Mouse (Mus musculus) testis, adult 2 months (tissue): ENCODE results near the gene Lmnb2.

Source experiments
- CTCF ChIP-seq: fragments of 200-500 bp; IDR thresholded peaks from 2 replicates; pipeline ENCODE4 v1.5.1; 2012; ENCODE audit warnings: low read depth, mild to moderate bottlenecking, inconsistent platforms, low read length, moderate library complexity; ENCODE audit not compliant: control insufficient read depth, insufficient read depth, insufficient replicate concordance
- POLR2A ChIP-seq: fragments of 200-500 bp; IDR thresholded peaks from 2 replicates; pipeline ENCODE4 v1.6.1; 2012; ENCODE audit warnings: low read depth, mild to moderate bottlenecking, inconsistent platforms, low read length, moderate library complexity; ENCODE audit not compliant: control insufficient read depth

DNA sequence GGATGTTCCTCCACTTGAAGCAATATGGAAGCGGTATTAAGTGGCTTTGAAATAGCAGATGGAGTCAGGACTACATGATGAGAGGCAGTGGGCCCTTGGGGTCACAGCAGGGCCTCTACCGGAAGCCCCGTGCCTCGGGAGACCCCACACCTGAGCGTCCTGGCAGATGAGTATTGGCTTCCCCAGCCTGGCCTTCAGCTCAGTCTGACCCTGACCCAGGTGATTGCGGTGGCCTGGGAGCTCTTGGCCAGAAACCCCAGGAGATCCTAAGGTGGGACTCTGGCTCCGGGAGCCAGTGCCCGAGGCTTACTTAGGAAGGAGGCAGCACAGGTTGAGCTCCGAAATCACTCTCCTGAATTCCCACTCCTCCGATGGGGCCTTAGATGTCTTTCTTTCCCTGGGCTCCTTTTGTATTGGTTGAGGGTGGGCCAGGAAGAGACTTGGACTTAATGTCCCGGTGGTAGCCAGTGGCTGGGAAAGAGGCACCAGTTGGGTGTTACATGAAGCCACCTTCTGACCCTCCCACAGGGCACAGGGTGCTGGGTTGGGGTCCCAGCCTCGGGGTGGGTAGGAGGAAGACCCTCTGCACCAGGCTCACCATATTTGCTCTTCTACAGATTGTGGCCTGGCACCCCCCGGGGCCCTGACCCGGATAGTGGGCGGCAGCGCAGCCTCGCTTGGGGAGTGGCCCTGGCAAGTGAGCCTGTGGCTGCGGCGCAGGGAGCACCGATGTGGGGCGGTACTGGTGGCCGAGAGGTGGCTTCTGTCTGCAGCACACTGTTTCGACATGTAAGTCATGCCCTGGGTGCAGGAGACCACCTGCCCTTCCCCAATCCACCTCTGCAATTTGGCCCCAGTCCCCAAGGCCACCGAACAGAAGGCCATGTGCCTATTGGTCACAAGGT lies 21.2 kb downstream of the Lmnb2 start:
- TF ChIP-seq POLR2A (no peak), CTCF (no peak)
